Comparison of ENCODE assay signal across 17 mouse cellular contexts in genomic region chr16:72928525-72929122, GRCm38 (mm10).
A peak's percentile ranks its signal among the peaks of the same experiment; 100 is the strongest.
DNase-seq lines count a peak whose midpoint lies in the region; ATAC-seq and TF ChIP-seq lines count a peak whose summit lies in the region.
"Had no signal": no experiment of that assay in that cellular context is flagged by ENCODE, and none has a peak within 500 bp of the region (broad histone marks: within the 10 kb centered on the region; RNA-seq: fewer than 3 reads in every experiment).

No protein-coding gene starts in this region.

- H3K9ac ChIP-seq in embryonic facial prominence, embryonic 14.5 days (ENCODE audit: low read depth, low read length): no peak overlapping the region
- H3K9ac ChIP-seq in lung, embryonic 14.5 days: no peak overlapping the region
- no peak overlapping the region for H3K9ac ChIP-seq in forebrain, embryonic 14.5 days (ENCODE audit: low read length)
- H3K9ac ChIP-seq in midbrain, embryonic 11.5 days (ENCODE audit: low read length): no peak overlapping the region
- H3K9ac ChIP-seq: embryonic facial prominence, embryonic 15.5 days; heart, embryonic 15.5 days had no signal

- no peak overlapping the region for H3K4me2 ChIP-seq in embryonic facial prominence, embryonic 14.5 days (ENCODE audit: low read depth, low read length)
- H3K4me2 ChIP-seq in lung, embryonic 14.5 days: no peak overlapping the region
- 0 out of 2 replicates have a peak overlapping the region, but pooled peaks have one; percentile 9 for H3K4me2 ChIP-seq in forebrain, embryonic 14.5 days (ENCODE audit: low read length)
- H3K4me2 ChIP-seq in midbrain, embryonic 11.5 days: no peak overlapping the region
- H3K4me2 ChIP-seq: embryonic facial prominence, embryonic 15.5 days; heart, embryonic 15.5 days had no signal

- WGBS in embryonic facial prominence, embryonic 14.5 days: 65% methylated on average over 6 of the region's 6 CpGs
- 72% methylated on average over 6 of the region's 6 CpGs for WGBS in embryonic facial prominence, embryonic 10.5 days
- WGBS in lung, embryonic 14.5 days: 50% methylated on average over 6 of the region's 6 CpGs
- 20% methylated on average over 6 of the region's 6 CpGs for WGBS in forebrain, embryonic 14.5 days
- WGBS in midbrain, embryonic 11.5 days: 49% methylated on average over 6 of the region's 6 CpGs

- no peak overlapping the region for H3K27ac ChIP-seq in embryonic facial prominence, embryonic 14.5 days (replicated peaks; ENCODE audit: low read depth, low read length)
- no peak overlapping the region for H3K27ac ChIP-seq in embryonic facial prominence, embryonic 10.5 days (replicated peaks)
- H3K27ac ChIP-seq in lung, embryonic 14.5 days (ENCODE audit: low read depth): no peak overlapping the region
- H3K27ac ChIP-seq in forebrain, embryonic 14.5 days (ENCODE audit: low read depth, low read length): 0 out of 2 replicates have a peak overlapping the region, but pooled peaks have one; percentile 5
- H3K27ac ChIP-seq in midbrain, embryonic 11.5 days (ENCODE audit: low read depth, low read length): no peak overlapping the region; the same call in 1 of the 2 replicates
- H3K27ac ChIP-seq: embryonic facial prominence, embryonic 15.5 days; heart, embryonic 15.5 days had no signal

- H3K9me3 ChIP-seq in embryonic facial prominence, embryonic 14.5 days (ENCODE audit: control insufficient read depth, low read length): no peaks in the 10 kb centered on the region
- no peaks in the 10 kb centered on the region for H3K9me3 ChIP-seq in embryonic facial prominence, embryonic 10.5 days
- no peaks in the 10 kb centered on the region for H3K9me3 ChIP-seq in lung, embryonic 14.5 days (ENCODE audit: low read depth, low read length)
- no peaks in the 10 kb centered on the region for H3K9me3 ChIP-seq in forebrain, embryonic 14.5 days (replicated peaks; ENCODE audit: control insufficient read depth, low read length)
- H3K9me3 ChIP-seq in midbrain, embryonic 11.5 days (ENCODE audit: control insufficient read depth, low read length): no peaks in the 10 kb centered on the region
- H3K9me3 ChIP-seq: embryonic facial prominence, embryonic 15.5 days; heart, embryonic 15.5 days had no signal

- H3K36me3 ChIP-seq in embryonic facial prominence, embryonic 14.5 days (ENCODE audit: control insufficient read depth, insufficient read depth, low read length): 0 out of 2 replicates have a peak, but pooled peaks cover 3% of the 10 kb centered on the region
- H3K36me3 ChIP-seq in embryonic facial prominence, embryonic 10.5 days (replicated peaks): peaks cover 2% of the 10 kb centered on the region; the same call in 1 of the 2 replicates
- H3K36me3 ChIP-seq in lung, embryonic 14.5 days (ENCODE audit: insufficient read depth): no peaks in the 10 kb centered on the region
- no peaks in the 10 kb centered on the region for H3K36me3 ChIP-seq in forebrain, embryonic 14.5 days (ENCODE audit: control insufficient read depth, insufficient read depth, low read length)
- no peaks in the 10 kb centered on the region for H3K36me3 ChIP-seq in midbrain, embryonic 11.5 days (ENCODE audit: control insufficient read depth, insufficient read depth, low read length)
- H3K36me3 ChIP-seq: embryonic facial prominence, embryonic 15.5 days; heart, embryonic 15.5 days had no signal

- no peak for TF ChIP-seq CTCF in lung, embryonic 14.5 days (IDR thresholded peaks at IDR 0.05; ENCODE audit: low read depth)

- peaks cover 26% of the 10 kb centered on the region for H3K4me1 ChIP-seq in embryonic facial prominence, embryonic 14.5 days (ENCODE audit: control insufficient read depth, insufficient read depth, low read length)
- H3K4me1 ChIP-seq in embryonic facial prominence, embryonic 10.5 days: peaks cover 38% of the 10 kb centered on the region
- peaks cover 14% of the 10 kb centered on the region for H3K4me1 ChIP-seq in lung, embryonic 14.5 days (ENCODE audit: insufficient read depth)
- H3K4me1 ChIP-seq in forebrain, embryonic 14.5 days (ENCODE audit: control insufficient read depth, insufficient read depth, low read length): peaks cover 27% of the 10 kb centered on the region
- peaks cover 27% of the 10 kb centered on the region for H3K4me1 ChIP-seq in midbrain, embryonic 11.5 days (ENCODE audit: control insufficient read depth, insufficient read depth, low read length)

- peak; percentile 46 for DNase-seq in embryonic facial prominence, embryonic 14.5 days (ENCODE audit: low spot score)
- no peak for DNase-seq in embryonic facial prominence, embryonic 10.5 days (ENCODE audit: low spot score)
- peak; percentile 76 for DNase-seq in lung, embryonic 14.5 days
- DNase-seq in lung, postnatal 4 days: no peak
- peak; percentile 84 for DNase-seq in forebrain, embryonic 14.5 days (ENCODE audit: low spot score)
- peak; percentile 87 for DNase-seq in midbrain, embryonic 11.5 days (ENCODE audit: low spot score, missing footprints)
- no peak for DNase-seq in spleen, adult 18-20 months
- DNase-seq: cerebellum, adult 11 months; heart, adult 11 months; layer of hippocampus, adult 9-11 months; liver; right cerebral cortex, postnatal 4 days had no signal

- H3K4me3 ChIP-seq in embryonic facial prominence, embryonic 14.5 days (ENCODE audit: low read depth, low read length): no peak overlapping the region
- no peak overlapping the region for H3K4me3 ChIP-seq in embryonic facial prominence, embryonic 10.5 days
- H3K4me3 ChIP-seq in lung, embryonic 14.5 days (ENCODE audit: low read depth, low read length): no peak overlapping the region
- H3K4me3 ChIP-seq in forebrain, embryonic 14.5 days (ENCODE audit: low read depth, low read length): no peak overlapping the region
- no peak overlapping the region for H3K4me3 ChIP-seq in midbrain, embryonic 11.5 days (ENCODE audit: low read depth, low read length)
- H3K4me3 ChIP-seq: embryonic facial prominence, embryonic 15.5 days; heart, embryonic 15.5 days had no signal

- H3K27me3 ChIP-seq in embryonic facial prominence, embryonic 14.5 days (replicated peaks; ENCODE audit: control insufficient read depth, insufficient read depth, low read length): no peaks in the 10 kb centered on the region
- no peaks in the 10 kb centered on the region for H3K27me3 ChIP-seq in embryonic facial prominence, embryonic 10.5 days (replicated peaks; ENCODE audit: low read depth, poor library complexity, severe bottlenecking)
- no peaks in the 10 kb centered on the region for H3K27me3 ChIP-seq in lung, embryonic 14.5 days (ENCODE audit: insufficient read depth, low read length)
- no peaks in the 10 kb centered on the region for H3K27me3 ChIP-seq in forebrain, embryonic 14.5 days (replicated peaks; ENCODE audit: control insufficient read depth, insufficient read depth, low read length)
- H3K27me3 ChIP-seq in midbrain, embryonic 11.5 days (ENCODE audit: control insufficient read depth, insufficient read depth, low read length): no peaks in the 10 kb centered on the region
- H3K27me3 ChIP-seq: CH12.LX; embryonic facial prominence, embryonic 15.5 days; heart, embryonic 15.5 days had no signal

- ATAC-seq in embryonic facial prominence, embryonic 14.5 days (ENCODE audit: low read depth): no peak
- ATAC-seq in lung, embryonic 14.5 days (ENCODE audit: insufficient read depth): no peak
- peak; percentile 73 for ATAC-seq in forebrain, embryonic 14.5 days
- ATAC-seq in midbrain, embryonic 11.5 days (ENCODE audit: low FRiP score): peak; percentile 77
- no peak for ATAC-seq in granulocyte monocyte progenitor cell, adult 5-6 weeks (replicated peaks; ENCODE audit: poor library complexity, severe bottlenecking)
- ATAC-seq: inflammation-experienced regulatory T-cells, adult 6 months had no signal

Comparison
In these comparisons a context has a peak if more than half of its experiments do, and no peak if none do; other contexts are left out.
1. DNase-seq: peak in embryonic facial prominence, embryonic 14.5 days (single experiment), lung, embryonic 14.5 days (single experiment), forebrain, embryonic 14.5 days (single experiment) and midbrain, embryonic 11.5 days (single experiment); none in embryonic facial prominence, embryonic 10.5 days (single experiment), lung, postnatal 4 days (0 of 2) and spleen, adult 18-20 months (0 of 2).
2. ATAC-seq: peak in forebrain, embryonic 14.5 days (single experiment) and midbrain, embryonic 11.5 days (single experiment); none in embryonic facial prominence, embryonic 14.5 days (single experiment), lung, embryonic 14.5 days (single experiment) and granulocyte monocyte progenitor cell, adult 5-6 weeks (single experiment).